Mouse (Mus musculus) neural tube, embryonic 13.5 days (tissue): ENCODE data around the gene Cidec. TPM values are rescaled to one million over a fixed set of nuclear protein-coding genes. Genes with fewer than 3 reads are reported as not detected.
A peak's percentile ranks its signal among the peaks of the same experiment; 100 is the strongest.

Source experiments
- ATAC-seq: fragments of 200-750 bp; cut with Nextera tagmentation; 2 replicates; pipeline ENCODE4 v1.8.0; 2017; ENCODE audit warnings: low read depth, mild to moderate bottlenecking, moderate TSS enrichment, moderate library complexity
- H3K27ac ChIP-seq: fragments of 300-500 bp; sonication (generic); replicated peaks from 2 replicates; pipeline ENCODE4 v1.5.1; 2015; ENCODE audit warnings: moderate library complexity, mild to moderate bottlenecking, inconsistent platforms
- H3K27me3 ChIP-seq: fragments of 300-500 bp; sonication (generic); 2 replicates; pipeline ENCODE4 v1.6.1; 2015; ENCODE audit warnings: mild to moderate bottlenecking, inconsistent platforms
- H3K36me3 ChIP-seq: fragments of 300-500 bp; sonication (generic); 2 replicates; pipeline ENCODE4 v1.6.1; 2015; ENCODE audit warnings: mild to moderate bottlenecking, inconsistent platforms
- H3K4me1 ChIP-seq: fragments of 300-500 bp; sonication (generic); replicated peaks from 2 replicates; pipeline ENCODE4 v1.6.1; 2015; ENCODE audit warnings: inconsistent platforms
- H3K4me2 ChIP-seq: fragments of 300-500 bp; sonication (generic); 2 replicates; pipeline ENCODE4 v1.6.1; 2015; ENCODE audit warnings: inconsistent platforms, mild to moderate bottlenecking, moderate library complexity
- H3K4me3 ChIP-seq: fragments of 300-500 bp; sonication (generic); 2 replicates; pipeline ENCODE4 v1.5.1; 2015; ENCODE audit warnings: mild to moderate bottlenecking, inconsistent platforms
- H3K9ac ChIP-seq: fragments of 300-500 bp; sonication (generic); 2 replicates; pipeline ENCODE4 v1.6.1; 2015; ENCODE audit warnings: moderate library complexity, mild to moderate bottlenecking, inconsistent platforms
- H3K9me3 ChIP-seq: fragments of 300-500 bp; sonication (generic); 2 replicates; pipeline ENCODE4 v1.6.1; 2016; ENCODE audit warnings: inconsistent platforms
- WGBS: fragments of 180-500 bp; shearing (Covaris S2); methylation state at CpG from one replicate; pipeline ENCODE4 v1.1.7; 2015; 5-methylcytosine and 5-hydroxymethylcytosine counted together
- polyA plus RNA-seq: library from polyadenylated mRNA; unstranded; fragments of >200 nt; fragmentation: Nextera tagmentation; extraction: Ambion mirVana; gene quantifications from 2 replicates; pipeline ENCODE4 v1.2.1, GENCODE M21; 2015

Cidec gene
- polyA plus RNA-seq, 1 experiment from 2014 or later: not detected

DNA sequence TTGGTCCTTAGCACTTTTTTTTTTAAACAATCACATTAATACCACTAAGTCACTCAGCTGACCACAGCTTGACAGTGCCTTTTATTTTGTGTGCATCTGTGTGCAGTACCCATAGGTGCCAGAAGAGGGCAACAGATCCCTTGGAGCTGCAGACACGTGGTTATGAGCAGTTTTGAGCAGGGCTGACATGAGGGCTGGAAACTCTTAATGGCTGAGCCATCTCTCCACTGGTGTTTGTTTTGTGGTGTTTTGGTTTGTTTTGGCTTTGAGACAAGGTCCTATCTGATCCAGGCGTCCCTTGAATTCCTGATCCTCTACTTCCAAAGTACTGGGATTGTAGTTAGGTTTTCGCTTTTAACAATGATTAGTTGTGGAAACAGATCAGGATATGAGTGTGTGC is 8.2 kb downstream of the Cidec start:
- no peaks in the 10 kb centered on the region for H3K9me3 ChIP-seq
- WGBS: 57% methylated on average over 3 of the region's 3 CpGs
- no peaks in the 10 kb centered on the region; the same call in 1 of the 2 replicates for H3K27me3 ChIP-seq
- ATAC-seq: no peak
- no peak overlapping the region for H3K27ac ChIP-seq
- H3K4me2 ChIP-seq: no peak overlapping the region
- no peak overlapping the region for H3K9ac ChIP-seq
- H3K36me3 ChIP-seq: no peaks in the 10 kb centered on the region
- H3K4me3 ChIP-seq: no peak overlapping the region
- H3K4me1 ChIP-seq: no peaks in the 10 kb centered on the region

DNA sequence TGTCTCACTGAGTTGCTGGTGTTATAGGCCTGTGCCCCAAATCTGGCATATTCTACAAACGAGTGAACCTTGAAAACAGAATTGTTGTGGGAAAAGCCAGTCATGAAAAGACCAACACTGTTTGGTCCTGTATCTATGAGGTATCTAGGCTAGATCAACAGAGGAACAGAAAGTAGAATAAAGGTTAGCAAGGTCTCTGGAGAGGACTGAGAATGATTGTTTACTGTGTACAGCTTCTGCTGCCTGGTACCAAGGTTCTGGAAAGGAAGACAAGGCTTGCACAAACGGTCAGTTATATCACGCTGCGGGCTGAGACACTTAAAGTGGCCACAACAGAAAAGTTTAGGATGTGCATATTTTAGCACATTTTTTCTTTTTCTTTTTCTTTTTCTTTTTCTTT is 8.9 kb downstream of the Cidec start:
- no peak overlapping the region for H3K4me2 ChIP-seq
- H3K27me3 ChIP-seq: no peaks in the 10 kb centered on the region; the same call in 1 of the 2 replicates
- H3K4me1 ChIP-seq: no peaks in the 10 kb centered on the region
- H3K4me3 ChIP-seq: no peak overlapping the region
- H3K36me3 ChIP-seq: no peaks in the 10 kb centered on the region
- H3K9me3 ChIP-seq: no peaks in the 10 kb centered on the region
- WGBS: 91% methylated on average over 4 of the region's 4 CpGs
- H3K27ac ChIP-seq: no peak overlapping the region
- no peak overlapping the region for H3K9ac ChIP-seq
- no peak for ATAC-seq

DNA sequence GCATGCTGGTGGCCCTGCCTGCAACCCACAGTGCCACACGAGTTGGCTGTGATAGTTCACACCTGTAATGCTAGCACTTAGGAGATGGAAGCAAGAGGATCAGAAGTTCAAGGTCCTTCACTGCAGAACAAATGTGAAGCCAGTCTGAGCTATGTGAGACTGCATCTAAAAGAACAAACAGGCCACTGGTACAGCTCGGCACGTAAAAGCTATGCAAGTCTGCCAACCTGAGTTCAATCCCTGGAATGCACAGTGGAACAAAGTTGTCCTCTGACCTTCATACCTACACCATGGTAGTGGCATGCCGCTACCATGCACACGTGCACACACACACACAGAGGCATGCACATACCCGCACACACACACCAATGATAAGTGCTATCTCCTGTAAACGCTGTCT is 11.4 kb downstream of the Cidec start:
- H3K36me3 ChIP-seq: no peaks in the 10 kb centered on the region
- no peak for ATAC-seq

DNA sequence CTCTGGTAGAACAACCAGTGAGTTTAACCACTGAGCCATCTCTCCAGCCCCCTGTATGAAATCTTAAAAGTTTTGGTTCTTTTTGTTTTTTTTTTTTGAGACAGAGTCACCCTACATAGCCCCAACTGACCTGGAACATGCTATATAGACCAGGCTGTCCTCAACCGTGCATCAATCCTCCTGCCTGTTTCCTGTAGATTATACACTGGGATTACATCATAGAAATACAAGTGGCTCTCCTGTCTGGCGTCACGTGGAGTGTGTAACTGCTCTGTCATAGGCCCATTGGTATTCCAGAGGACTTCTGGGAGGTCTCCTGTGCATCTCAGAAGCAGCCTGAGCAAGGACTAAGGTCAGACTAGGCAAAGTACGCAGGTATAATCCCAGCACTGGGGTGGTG is 12.6 kb downstream of the Cidec start:
- no peak overlapping the region for H3K9ac ChIP-seq
- H3K36me3 ChIP-seq: no peaks in the 10 kb centered on the region
- H3K4me3 ChIP-seq: no peak overlapping the region
- ATAC-seq: no peak
- peaks cover 12% of the 10 kb centered on the region for H3K4me1 ChIP-seq
- H3K27ac ChIP-seq: no peak overlapping the region
- no peak overlapping the region for H3K4me2 ChIP-seq
- WGBS: 84% methylated on average over 4 of the region's 4 CpGs
- H3K9me3 ChIP-seq: no peaks in the 10 kb centered on the region
- no peaks in the 10 kb centered on the region; the same call in 1 of the 2 replicates for H3K27me3 ChIP-seq

More for the DNA sequence above, 11.4 kb downstream of the Cidec start:
- H3K27me3 ChIP-seq: no peaks in the 10 kb centered on the region; the same call in 1 of the 2 replicates
- no peak overlapping the region for H3K4me2 ChIP-seq
- no peak overlapping the region for H3K9ac ChIP-seq
- H3K4me3 ChIP-seq: no peak overlapping the region
- 92% methylated on average over 7 of the region's 7 CpGs for WGBS
- H3K9me3 ChIP-seq: no peaks in the 10 kb centered on the region
- H3K27ac ChIP-seq: no peak overlapping the region
- H3K4me1 ChIP-seq: peaks cover 4% of the 10 kb centered on the region

DNA sequence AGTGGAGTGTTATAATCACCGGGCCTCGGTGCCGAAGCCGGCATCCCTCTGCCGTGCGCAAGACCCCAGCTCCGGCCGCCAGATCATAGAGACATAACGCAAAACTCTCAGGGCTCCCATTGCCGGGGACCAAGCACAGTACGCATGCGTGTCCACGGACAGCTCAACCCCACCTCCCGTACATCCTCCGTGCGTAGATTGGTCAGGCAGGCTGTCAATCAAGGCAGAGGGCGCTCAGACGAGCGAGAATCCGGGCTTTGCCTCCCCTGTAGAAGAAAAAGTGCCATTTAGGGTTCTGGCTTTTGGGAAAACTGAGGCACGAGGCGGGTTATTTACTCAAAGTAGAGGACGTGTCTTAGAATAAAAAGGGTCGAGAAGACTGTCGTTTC is 16.4 kb downstream of the Cidec start, which contains the start of gene Rpusd3:
TSS of gene Rpusd3 (minus strand) at position 142 of the 389 bp plus-strand sequence.
- Histone ChIP-seq H3K9me3 (no peaks in the 10 kb centered on the region), H3K27me3 (no peaks in the 10 kb centered on the region), H3K4me2 (peak within 1 kb of the TSS; percentile 97), H3K4me3 (peak within 1 kb of the TSS; percentile 66), H3K27ac (peak within 1 kb of the TSS; percentile 64), H3K9ac (peak within 1 kb of the TSS; percentile 82), H3K36me3 (peaks cover 19% of the 10 kb centered on the region), H3K4me1 (peaks cover 28% of the 10 kb centered on the region)
- ATAC-seq: peak; percentile 98
- under 1% methylated on average over 25 of the region's 25 CpGs for WGBS

DNA sequence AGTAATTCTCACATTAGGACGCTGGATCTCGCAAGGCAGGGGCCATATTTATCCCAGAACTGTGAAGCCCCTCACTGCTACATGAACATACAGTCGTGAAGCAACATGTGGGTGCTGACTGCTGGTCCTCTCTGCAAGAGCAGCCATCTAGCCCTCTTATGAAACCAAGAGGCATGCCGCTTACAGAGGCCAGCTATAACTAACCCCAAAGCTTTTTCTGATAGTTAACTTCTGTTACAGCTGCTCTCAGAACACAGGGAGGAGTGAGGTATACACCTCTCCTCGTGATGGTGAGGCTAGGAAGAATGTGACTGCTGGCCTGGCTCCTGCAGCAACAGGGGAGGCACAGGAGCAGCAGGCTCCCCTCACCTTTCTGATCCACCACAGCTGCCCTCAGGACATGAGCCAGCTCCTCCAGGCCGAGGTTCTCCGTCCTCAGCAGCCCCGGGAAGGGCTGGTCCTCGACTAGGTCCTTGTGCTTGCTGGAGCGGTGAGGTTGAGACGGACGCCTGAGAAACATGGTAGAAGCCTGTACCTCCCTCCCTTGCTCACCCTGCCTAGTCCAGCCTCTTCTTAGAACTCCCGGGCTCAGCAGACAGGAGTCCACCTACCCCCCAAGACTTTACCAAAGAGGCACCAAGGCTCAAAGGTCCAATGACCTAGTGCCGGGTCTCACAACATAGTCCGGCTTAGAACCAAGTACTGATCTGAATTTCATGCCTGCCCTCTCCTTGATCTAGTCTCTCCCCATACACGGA is 16.9 kb downstream of the Cidec start:
- H3K4me2 ChIP-seq: peak overlapping the region; percentile 97
- peak; percentile 70 for ATAC-seq
- peaks cover 28% of the 10 kb centered on the region for H3K4me1 ChIP-seq
- WGBS: 16% methylated on average over 16 of the region's 16 CpGs
- H3K27ac ChIP-seq: peak overlapping the region; percentile 64
- H3K4me3 ChIP-seq: peak overlapping the region; percentile 66
- peaks cover 25% of the 10 kb centered on the region for H3K36me3 ChIP-seq
- H3K27me3 ChIP-seq: no peaks in the 10 kb centered on the region
- peak overlapping the region; percentile 82 for H3K9ac ChIP-seq
- no peaks in the 10 kb centered on the region for H3K9me3 ChIP-seq

DNA sequence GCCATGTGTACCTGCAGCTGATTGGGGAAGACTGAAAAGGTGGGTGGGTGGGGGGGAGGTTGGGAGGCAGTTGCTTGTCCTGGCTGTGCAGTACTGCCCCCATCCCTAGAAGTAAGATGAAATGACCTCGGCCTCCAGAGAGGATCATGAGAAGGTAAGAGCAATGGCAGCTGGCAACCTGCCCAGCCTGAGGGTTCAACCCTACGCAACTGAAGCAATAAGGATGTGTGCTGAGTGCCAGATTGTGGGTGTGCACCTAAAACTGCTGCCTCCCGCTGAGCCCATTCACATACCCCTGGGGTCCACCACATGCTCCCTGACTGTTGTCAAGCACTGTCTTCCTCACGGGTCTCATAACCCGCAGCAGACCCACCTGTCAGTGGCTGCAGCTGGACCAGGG is 19.1 kb downstream of the Cidec start:
- no peak overlapping the region for H3K4me2 ChIP-seq
- H3K9me3 ChIP-seq: no peaks in the 10 kb centered on the region
- H3K27me3 ChIP-seq: no peaks in the 10 kb centered on the region
- peaks cover 32% of the 10 kb centered on the region for H3K36me3 ChIP-seq
- no peak overlapping the region for H3K27ac ChIP-seq
- no peak overlapping the region for H3K4me3 ChIP-seq
- peaks cover 28% of the 10 kb centered on the region for H3K4me1 ChIP-seq
- no peak for ATAC-seq
- H3K9ac ChIP-seq: no peak overlapping the region
- WGBS: 72% methylated on average over 5 of the region's 5 CpGs

DNA sequence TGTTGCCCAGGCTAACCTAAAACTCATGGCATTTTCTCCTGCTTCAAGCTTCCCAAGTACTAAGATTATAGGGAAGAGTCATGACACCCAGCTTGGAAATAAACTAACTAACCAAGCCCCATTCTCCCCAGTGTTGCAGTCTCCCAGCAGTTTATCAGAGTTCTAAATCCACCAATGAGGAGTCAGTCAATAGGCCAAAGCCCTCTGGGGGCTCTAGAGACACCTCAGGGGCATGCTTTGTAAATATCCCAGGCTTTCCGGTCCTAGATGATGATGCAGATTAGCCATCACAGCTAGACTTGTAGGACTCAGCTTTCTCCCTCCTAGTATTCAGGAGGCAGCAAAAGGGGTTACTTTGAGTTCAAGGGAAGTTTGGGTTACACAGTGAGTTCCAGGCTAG is 25.6 kb downstream of the Cidec start:
- peaks cover 59% of the 10 kb centered on the region for H3K36me3 ChIP-seq
- H3K4me2 ChIP-seq: no peak overlapping the region
- H3K9ac ChIP-seq: no peak overlapping the region
- no peak overlapping the region for H3K27ac ChIP-seq
- ATAC-seq: no peak
- no peak overlapping the region for H3K4me3 ChIP-seq
- no peaks in the 10 kb centered on the region for H3K4me1 ChIP-seq
- no peaks in the 10 kb centered on the region for H3K9me3 ChIP-seq
- WGBS: 80% methylated on average over 1 of the region's 1 CpGs
- no peaks in the 10 kb centered on the region for H3K27me3 ChIP-seq

DNA sequence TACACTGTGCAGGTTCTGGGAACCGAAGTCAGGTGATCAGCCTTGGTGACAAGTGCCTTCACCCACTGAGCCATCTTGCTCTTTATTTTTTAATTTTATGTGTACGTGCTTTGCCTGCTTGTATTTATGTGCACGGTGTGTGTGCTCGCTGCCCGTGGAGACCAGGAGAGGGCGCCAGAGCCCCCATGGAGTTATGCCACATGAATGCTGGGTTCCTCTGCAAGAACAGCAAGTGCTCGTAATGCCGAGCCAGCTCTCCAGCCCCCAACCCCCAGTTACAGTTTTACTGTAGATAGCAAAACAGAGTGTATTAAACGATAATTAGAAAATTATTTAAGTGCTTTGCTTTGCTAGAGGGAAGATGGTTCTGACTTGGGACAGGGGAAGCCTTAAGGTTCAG is 28.9 kb downstream of the Cidec start:
- H3K4me3 ChIP-seq: no peak overlapping the region
- H3K27ac ChIP-seq: no peak overlapping the region
- H3K4me2 ChIP-seq: no peak overlapping the region
- H3K36me3 ChIP-seq: peaks cover 40% of the 10 kb centered on the region
- ATAC-seq: no peak
- no peaks in the 10 kb centered on the region for H3K9me3 ChIP-seq
- no peaks in the 10 kb centered on the region for H3K27me3 ChIP-seq
- 78% methylated on average over 9 of the region's 9 CpGs for WGBS
- no peaks in the 10 kb centered on the region for H3K4me1 ChIP-seq
- H3K9ac ChIP-seq: no peak overlapping the region

DNA sequence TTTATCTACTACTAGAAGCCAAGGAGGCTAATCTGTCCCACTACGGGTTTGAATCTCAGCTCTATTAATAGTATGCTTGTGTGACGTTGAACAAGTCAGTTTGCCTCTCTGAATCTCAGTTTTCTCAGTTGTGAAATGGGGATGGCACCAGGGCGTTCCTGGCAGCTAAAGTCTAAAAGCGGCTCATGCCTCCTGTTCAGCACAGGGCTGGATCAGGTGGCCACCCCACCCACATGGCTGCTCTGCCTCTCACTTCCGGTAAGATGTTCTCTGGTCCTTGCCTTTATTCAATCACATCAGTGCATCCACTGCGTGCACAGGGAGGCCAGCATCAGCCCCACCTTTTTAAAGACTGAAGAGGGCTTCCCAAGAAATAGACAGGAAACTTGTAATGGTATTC is 30.1 kb downstream of the Cidec start:
- H3K27ac ChIP-seq: no peak overlapping the region
- WGBS: 94% methylated on average over 6 of the region's 6 CpGs
- no peak overlapping the region for H3K4me2 ChIP-seq
- no peak for ATAC-seq
- no peaks in the 10 kb centered on the region for H3K9me3 ChIP-seq
- H3K36me3 ChIP-seq: peaks cover 31% of the 10 kb centered on the region
- no peak overlapping the region for H3K4me3 ChIP-seq
- no peaks in the 10 kb centered on the region for H3K4me1 ChIP-seq
- no peak overlapping the region for H3K9ac ChIP-seq
- H3K27me3 ChIP-seq: no peaks in the 10 kb centered on the region

DNA sequence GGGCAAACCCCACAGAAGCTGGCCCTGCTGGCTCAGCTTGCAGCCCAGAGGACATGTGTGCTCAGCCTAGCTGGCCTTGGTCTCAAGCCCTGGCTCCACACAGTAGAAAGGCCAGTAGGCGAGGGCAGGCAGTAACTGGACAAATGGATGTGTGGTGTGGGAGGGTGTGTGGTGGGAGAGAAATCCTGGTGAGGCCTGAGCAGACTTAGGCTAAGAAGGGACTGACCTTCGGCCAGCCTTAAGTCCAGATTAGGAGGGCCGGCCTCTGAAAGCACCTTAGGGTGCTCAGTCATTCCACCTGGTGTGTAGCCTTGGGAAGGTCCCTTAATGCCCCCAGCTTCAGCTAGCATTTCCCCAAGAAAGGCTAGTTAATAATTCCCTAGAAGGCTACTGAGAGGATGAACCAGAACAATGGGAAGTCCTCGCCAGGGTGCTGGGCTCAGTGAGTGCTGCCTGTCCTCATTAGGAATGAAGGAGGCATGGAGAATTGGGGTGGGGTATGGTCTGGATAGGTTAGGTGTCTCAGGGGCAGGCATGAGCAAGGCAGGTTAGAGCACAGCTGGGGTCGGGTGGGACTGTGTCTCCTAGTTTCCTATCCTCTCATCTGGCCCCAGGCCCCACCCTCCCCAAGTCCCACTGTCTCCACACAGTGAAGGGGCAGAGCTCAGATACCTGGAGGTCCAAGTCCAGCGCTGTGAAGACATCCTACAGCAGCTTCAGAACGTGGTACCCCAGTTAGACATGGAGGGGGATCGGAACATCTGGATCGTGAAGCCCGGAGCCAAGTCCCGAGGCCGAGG is 30.7 kb downstream of the Cidec start:
- Histone ChIP-seq H3K4me2 (no peak overlapping the region), H3K27ac (no peak overlapping the region), H3K4me3 (no peak overlapping the region), H3K9ac (no peak overlapping the region), H3K9me3 (no peaks in the 10 kb centered on the region), H3K36me3 (peaks cover 31% of the 10 kb centered on the region), H3K4me1 (no peaks in the 10 kb centered on the region), H3K27me3 (no peaks in the 10 kb centered on the region)
- ATAC-seq: peak; percentile 15; the same call in 1 of the 2 replicates
- WGBS: 74% methylated on average over 12 of the region's 12 CpGs

DNA sequence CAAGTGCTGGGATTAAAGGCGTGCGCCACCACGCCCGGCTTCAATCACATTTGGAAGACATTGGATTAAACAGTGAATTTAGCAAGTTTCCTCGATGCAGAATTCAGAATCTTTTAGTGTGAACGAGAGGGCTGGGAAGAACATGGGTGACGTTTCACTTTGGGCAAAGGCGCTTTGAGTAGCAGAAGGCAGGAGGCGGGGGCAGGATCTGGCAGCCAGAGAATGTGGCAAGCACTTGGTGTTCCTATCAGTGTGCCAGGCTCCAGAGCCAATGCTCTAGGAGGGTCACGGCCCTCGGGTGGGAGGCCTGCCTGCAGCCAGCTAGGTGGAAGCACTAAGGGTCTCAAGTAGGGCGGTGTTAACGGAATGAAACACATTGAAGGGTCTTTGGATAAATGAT is 33.5 kb downstream of the Cidec start:
- ATAC-seq: no peak
- Histone ChIP-seq H3K9me3 (no peaks in the 10 kb centered on the region), H3K4me3 (no peak overlapping the region), H3K9ac (no peak overlapping the region), H3K27ac (no peak overlapping the region), H3K4me1 (no peaks in the 10 kb centered on the region), H3K36me3 (peaks cover 28% of the 10 kb centered on the region), H3K4me2 (no peak overlapping the region), H3K27me3 (no peaks in the 10 kb centered on the region)
- WGBS: 90% methylated on average over 13 of the region's 13 CpGs
